Mouse (Mus musculus) embryonic fibroblast, embryonic 13.5 days (primary cell): ENCODE measurements at regions not wholly inside any gene's neighbourhood (a gene's known extent, or its start where the extent isn't known, plus 50 kb on each side); places are given as distances from the start of the nearest gene placed in this dataset.
A peak's percentile ranks its signal among the peaks of the same experiment; 100 is the strongest.

Source experiments
- H3K27ac ChIP-seq: 2 replicates; pipeline ENCODE4 v1.5.1; 2012; ENCODE audit warnings: low read length, control low read depth, inconsistent platforms; ENCODE audit not compliant: insufficient read depth
- H3K4me1 ChIP-seq: 2 replicates; pipeline ENCODE4 v1.6.1; 2011; ENCODE audit warnings: low read length; ENCODE audit not compliant: control insufficient read depth, insufficient read depth
- H3K4me3 ChIP-seq: 2 replicates; pipeline ENCODE4 v1.5.1; 2011; ENCODE audit warnings: mild to moderate bottlenecking, control low read depth, low read length; ENCODE audit not compliant: insufficient read depth
- CTCF ChIP-seq: IDR thresholded peaks from 2 replicates; pipeline ENCODE4 v1.5.1; 2011; ENCODE audit warnings: mild to moderate bottlenecking, control low read depth, low read length, moderate library complexity, borderline replicate concordance; ENCODE audit not compliant: insufficient read depth
- POLR2A ChIP-seq: IDR thresholded peaks from 2 replicates; pipeline ENCODE4 v1.6.1; 2011; ENCODE audit warnings: low read depth, mild to moderate bottlenecking, control low read depth, low read length, moderate library complexity

DNA sequence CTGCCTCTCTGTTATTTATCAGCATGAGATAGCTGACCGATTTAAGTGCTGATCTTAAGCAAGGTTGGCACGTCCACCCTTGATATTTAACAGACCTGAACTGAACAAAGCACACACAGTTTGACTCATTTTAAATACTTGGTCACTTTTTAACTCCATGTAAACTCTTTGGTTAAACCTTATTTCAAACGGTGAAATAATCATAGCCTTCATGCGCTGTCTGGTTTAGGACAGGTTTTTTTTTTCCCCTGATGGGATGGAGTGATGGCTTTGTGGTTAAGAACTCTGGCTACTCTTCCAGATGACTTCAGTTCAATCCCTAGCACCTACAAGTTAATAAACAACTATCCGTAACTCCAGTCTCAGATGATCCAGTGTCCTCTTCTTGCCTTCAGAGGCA, 706.7 kb upstream of the N6amt1 start:
- Histone ChIP-seq H3K4me3 (no peak overlapping the region), H3K4me1 (no peaks in the 10 kb centered on the region), H3K27ac (no peak overlapping the region)
- no peak for TF ChIP-seq POLR2A
- TF ChIP-seq CTCF = no peak

- no peak overlapping the region for H3K27ac ChIP-seq
- TF ChIP-seq CTCF = no peak
- no peak for TF ChIP-seq POLR2A
- no peaks in the 10 kb centered on the region for H3K4me1 ChIP-seq
- no peak overlapping the region for H3K4me3 ChIP-seq
These were observed 707.2 kb upstream of the N6amt1 start for GRCm38 (mm10) chr16:86646753-86647152.

- Histone ChIP-seq H3K27ac (peak overlapping the region; percentile 51; the same call in 1 of the 2 replicates), H3K4me1 (no peaks in the 10 kb centered on the region), H3K4me3 (no peak overlapping the region)
- TF ChIP-seq CTCF (no peak), POLR2A (no peak)
These were observed 708.5 kb upstream of the N6amt1 start for GRCm38 (mm10) chr16:86645436-86645835.

DNA sequence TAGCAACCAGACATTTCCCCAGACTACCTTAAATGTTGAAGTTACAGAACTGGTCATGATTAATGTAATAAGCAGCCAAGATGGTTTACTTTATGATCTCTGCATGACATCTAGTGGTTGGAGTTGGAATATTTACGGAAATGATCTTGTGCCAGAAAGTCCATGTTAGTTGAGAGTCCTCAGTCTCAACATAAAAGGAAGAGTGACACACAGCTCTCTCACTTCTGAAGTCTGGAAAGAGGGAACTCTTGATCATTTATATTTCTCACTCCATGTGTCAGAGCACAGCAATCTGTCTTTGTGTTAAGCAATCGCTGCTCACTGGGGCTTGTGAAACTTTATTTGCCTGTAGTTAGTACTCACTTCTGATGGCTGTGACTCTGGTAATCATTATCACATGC, 709.1 kb upstream of the N6amt1 start:
- H3K27ac ChIP-seq = peak overlapping the region; percentile 51
- H3K4me3 ChIP-seq = no peak overlapping the region
- no peak for TF ChIP-seq POLR2A
- TF ChIP-seq CTCF = no peak
- H3K4me1 ChIP-seq = no peaks in the 10 kb centered on the region

DNA sequence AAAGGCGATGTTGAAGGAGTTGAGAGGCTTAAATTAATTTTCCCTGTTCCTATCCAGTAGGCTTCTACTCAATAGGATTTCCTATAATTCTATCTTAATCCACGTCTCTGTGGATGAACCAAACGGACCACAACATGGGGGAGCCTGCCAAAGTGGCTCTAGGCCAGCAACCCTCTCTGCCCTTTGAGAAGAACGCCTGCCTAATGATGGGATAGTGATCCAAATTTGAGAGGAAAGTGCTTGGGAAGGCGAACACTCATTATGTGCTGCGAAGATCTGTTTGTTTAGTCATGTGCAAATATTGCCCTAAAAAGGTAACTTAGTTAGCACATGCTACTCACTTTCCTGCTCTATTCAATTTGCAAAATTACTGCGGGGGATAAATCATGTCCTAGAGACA, 702.5 kb upstream of the Adamts5 start:
- H3K4me3 ChIP-seq = no peak overlapping the region
- H3K4me1 ChIP-seq = no peaks in the 10 kb centered on the region
- no peak for TF ChIP-seq CTCF
- TF ChIP-seq POLR2A = no peak
- no peak overlapping the region for H3K27ac ChIP-seq

- Histone ChIP-seq H3K4me3 (no peak overlapping the region), H3K27ac (no peak overlapping the region), H3K4me1 (no peaks in the 10 kb centered on the region)
- TF ChIP-seq CTCF (no peak), POLR2A (no peak)
These were observed 693.4 kb upstream of the Adamts5 start for GRCm38 (mm10) chr16:86594992-86595391.

DNA sequence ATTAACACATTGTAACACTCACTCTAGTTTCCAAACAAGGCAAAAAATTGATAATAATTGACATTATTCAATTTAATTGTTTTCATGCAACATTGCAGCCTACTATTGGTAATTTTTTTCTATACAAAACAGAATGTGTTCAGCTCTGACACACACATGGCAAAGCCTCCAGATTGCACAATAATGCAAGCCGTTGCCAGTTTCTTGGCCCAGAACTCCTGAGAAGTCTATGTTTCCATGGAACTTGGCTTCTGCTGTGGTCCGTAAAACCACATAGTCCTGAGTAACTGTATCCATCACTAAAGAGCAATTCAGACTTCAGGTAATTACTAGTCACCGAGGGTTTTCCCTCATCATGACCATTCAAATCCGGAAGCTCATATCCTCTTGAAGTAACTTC, 684.4 kb upstream of the Adamts5 start:
- H3K4me3 ChIP-seq = no peak overlapping the region
- H3K4me1 ChIP-seq = peaks cover 3% of the 10 kb centered on the region; the same call in 1 of the 2 replicates
- H3K27ac ChIP-seq = no peak overlapping the region
- TF ChIP-seq POLR2A (no peak), CTCF (no peak)

GRCm38 (mm10) chr16:86578281-86578680, 676.7 kb upstream of the Adamts5 start:
- H3K27ac ChIP-seq = no peak overlapping the region
- no peaks in the 10 kb centered on the region; the same call in 1 of the 2 replicates for H3K4me1 ChIP-seq
- TF ChIP-seq POLR2A (no peak), CTCF (no peak)
- H3K4me3 ChIP-seq = no peak overlapping the region

GRCm38 (mm10) chr16:86547465-86548043, 645.9 kb upstream of the Adamts5 start:
- Histone ChIP-seq H3K4me3 (no peak overlapping the region), H3K27ac (no peak overlapping the region), H3K4me1 (no peaks in the 10 kb centered on the region)
- TF ChIP-seq POLR2A (no peak), CTCF (no peak)

DNA sequence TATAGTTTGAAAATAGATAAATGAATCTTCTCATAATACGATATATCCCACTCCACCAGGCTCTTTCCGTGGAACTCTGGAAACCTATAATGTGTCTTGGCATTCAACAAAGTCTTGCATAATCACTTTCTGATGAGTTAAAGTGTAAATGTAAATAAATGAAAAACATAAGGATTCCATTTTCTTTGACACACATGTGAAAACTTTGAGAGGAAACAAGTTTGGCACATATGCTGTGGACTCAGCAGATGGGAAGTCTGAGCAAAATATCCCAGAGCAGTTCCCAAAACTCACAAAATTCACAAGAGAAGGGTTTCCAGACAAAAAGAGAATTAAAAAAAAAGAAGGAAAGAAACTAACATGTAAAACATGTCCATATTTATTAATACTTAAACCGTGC, 645.3 kb upstream of the Adamts5 start:
- Histone ChIP-seq H3K4me1 (no peaks in the 10 kb centered on the region), H3K4me3 (no peak overlapping the region)

More for the DNA sequence above, 645.3 kb upstream of the Adamts5 start:
- no peak overlapping the region for H3K27ac ChIP-seq
- TF ChIP-seq POLR2A (no peak), CTCF (no peak)
